Mouse (Mus musculus): Measurements from ENCODE around the gene Rergl.

Rergl gene

DNA sequence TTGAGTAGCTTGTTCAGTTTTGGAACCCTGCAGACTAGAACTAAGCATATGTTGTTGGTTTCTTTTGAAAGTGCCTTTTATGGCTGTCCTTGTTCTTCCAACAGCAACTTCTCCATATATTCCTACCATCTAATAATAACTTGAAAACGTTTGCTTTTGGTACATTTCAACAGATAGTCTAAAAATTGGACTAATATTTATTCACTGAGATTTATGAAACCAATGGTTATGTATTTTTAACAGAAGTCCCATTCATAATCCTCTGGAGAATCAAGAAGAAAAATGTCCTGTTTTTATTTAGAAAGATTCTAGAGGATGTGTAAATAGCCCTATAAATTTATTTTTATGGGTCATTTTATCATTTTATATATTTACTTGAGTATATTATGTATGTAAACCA is at the start of gene Rergl:
TSS of gene Rergl (minus strand) at position 101 of the 400 bp plus-strand sequence.
- DNase-seq (ENCODE audit: low spot score): no peak

DNA sequence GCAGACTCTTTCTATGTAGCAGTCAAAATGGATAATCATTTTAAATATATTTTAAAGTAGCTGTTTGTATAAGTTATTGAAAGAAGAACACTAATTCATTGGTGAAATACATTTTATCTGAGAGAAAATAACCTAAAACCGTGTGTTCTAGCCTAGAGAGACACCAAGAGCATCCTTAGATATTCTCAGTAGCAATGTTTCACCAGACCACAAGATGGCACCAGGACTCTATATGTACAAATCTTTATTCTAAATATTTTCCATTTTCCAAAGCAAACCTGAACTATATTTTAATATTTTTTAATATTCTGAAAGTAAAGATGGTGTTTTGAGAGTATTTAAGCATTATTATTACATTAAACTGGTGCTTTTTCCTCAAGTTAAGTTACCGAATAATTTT is 36.7 kb upstream of the Rergl start:
- no peak for DNase-seq (ENCODE audit: low spot score)

DNA sequence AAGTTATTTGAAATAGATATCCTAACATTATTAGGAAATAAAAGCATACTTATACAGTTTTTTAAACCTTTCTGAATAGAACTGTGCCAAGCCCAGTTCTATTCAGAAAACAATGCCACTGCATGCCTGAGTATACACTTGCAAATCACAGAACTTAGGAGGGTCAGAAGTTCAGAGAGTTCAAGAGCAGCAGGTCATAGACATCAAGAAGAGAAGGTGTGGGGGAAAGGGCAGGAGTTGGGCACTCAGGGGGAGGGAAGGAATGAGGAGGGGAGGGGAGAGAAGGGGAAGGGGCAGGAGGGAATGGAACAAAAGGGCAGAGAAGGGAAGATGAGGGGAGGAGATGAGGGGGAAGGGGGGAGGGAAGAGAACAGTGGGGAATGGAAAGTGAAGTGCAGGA is 23.6 kb upstream of the Rergl start:
- no peak for DNase-seq (ENCODE audit: low spot score)

DNA sequence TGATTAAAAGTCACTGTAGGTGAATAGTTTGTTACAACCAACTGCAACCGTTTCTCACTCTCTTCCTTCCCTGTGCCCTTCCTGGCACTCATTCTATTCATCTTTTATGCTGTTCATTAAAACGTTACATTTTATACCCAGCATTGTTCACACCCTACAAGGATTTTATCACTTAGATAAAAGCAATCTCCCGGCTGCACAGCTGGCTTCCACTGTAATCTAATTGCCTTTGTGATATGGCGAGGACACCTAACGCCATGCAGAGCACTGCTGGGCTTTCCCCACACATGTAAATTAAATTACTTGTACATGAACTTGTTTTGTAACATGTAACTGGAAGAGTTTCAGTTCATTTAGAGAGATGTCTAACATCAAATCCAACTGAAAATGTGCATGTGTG is 22.5 kb upstream of the Rergl start:
- no peak for DNase-seq (ENCODE audit: low spot score)

DNA sequence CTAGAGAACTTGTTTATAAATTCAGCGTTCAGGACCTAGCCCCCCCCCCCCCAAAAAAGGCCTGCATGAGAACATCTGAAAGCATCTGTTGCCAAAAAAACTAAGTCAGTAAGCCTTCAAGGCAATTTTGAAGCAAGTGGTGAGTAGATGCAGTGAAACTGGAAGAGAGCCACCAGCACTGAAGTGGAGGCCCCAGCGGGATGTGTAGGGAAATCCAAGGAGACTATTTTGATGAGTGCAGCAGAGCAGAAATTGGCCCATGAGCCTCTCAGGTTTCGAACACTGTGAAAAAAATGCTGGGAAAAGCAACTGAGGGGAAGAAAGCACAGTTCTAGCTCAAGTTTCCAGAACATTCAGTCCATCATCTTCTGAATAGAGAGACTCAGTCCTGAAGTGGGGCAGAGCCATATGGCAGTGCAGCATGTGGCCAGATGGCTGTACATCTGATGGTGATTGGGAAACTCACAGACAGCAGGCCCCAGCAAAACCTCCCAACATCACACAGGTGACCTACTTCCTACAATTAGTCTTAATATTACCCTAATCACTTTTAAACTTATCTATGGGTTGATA is 13.2 kb upstream of the Rergl start:
- no peak for DNase-seq (ENCODE audit: low spot score)

DNA sequence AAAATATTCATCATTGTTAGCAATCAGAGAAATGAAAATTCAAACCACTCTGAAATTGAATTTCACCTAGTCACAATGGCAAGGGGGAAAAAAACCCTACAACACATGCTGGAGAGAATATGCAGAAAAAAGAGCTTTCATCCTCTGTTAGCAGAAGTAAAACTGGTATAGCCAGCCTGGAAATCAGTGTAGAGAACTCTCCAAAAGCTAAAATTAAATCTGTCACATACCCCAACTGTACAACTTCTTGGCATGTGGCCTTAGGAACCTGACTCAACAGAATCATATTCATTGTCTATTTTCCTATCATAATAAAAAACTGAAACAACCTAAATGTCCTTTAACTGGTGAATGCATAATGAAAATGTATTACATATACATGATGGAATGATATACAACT is 22.0 kb downstream of the Rergl start:
- no peak for DNase-seq (ENCODE audit: low spot score)

DNA sequence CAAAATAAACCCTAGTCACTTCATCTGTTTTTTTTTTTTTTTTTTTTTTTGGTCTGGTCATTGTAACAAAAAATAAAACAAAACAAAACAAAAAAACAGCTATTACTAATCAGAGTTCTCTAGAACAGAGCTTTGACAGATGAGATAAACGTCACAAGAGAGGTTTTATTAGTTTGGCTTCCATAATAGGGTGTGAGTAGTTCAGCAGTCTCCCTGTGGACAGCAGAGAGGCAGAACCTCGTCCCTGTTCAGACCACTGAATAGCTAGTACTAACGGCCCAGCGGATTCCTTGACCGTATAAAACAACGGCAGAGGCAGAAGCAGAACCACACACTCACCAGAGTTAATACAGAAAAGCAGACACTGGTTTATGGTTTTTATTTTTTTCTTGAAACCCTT is 36.8 kb downstream of the Rergl start:
- no peak for DNase-seq (ENCODE audit: low spot score)

DNA sequence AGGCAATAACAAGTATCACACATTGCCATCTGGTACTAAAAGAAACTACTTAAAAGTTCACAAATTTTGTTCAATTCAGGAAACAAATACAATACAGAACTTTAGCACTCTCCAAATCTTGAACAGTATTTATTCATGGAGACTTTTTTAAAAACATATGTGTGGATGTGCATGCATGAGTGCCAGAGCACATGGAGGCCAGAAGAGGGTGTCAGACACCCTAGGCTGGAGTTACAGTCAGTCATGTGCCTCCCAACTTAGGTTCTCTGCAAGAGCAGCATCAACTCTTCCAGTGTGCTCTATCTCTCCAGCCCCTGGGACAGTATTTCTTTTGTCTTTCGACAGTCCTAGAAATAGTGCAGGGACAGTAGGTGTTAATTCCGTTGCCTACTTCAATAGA is 37.5 kb downstream of the Rergl start:
- DNase-seq (ENCODE audit: low spot score): no peak

DNA sequence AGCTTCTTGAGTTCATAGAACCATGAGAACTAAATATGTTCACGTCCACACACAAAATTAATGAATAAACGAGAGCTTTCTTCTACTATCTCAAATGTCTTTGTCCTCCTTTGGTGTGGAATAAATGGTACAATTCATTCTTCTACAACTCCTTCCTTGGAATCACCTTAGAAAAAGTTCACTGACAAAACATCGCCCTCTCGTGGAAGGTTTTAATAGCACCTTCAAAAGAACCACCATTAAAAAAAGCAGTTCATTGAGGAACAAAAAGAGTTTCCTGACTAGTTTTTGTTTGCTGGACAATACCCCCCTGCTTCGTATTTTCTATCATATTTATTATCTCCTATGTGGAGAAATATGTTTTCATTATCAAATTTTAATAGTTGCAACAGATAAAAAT is 40.7 kb downstream of the Rergl start:
- no peak for DNase-seq (ENCODE audit: low spot score)

DNA sequence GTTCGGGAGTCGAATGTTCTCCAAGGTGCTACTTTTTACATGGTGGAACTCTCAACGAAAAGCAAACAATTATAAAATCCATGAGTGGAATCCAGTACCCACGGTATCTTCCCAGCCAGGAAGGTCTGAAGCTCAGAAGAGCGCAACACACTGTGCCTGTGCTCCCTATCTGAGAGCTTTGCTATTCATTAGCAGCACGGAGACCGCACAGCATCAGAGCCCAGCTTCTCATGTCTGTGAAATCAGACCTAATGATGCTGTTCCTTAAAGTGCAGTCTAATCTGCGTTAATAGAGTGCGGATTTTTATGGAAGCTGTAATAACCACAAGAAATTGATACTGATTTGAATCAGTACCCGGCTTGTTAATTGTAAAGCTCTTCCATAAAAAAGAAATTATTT is 41.3 kb downstream of the Rergl start:
- no peak for DNase-seq (ENCODE audit: low spot score)

DNA sequence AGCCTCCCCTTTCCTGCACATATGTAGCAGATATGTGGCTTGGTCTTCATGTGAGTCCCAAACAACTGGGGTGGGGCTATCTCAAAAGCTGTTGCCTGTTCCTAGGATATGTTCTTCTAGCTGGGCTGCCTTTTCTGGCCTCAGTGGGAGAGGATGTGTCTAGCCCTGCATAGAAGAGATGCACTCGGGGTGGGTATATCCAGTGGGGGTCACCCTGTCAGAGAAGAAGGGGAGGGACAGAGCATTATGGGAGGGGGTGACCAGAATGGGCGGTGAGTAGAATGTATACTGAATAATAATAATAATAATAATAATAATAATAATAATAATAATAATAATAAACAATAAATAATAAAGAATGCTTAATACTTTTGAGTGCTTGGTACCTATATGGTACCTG is 57.8 kb downstream of the Rergl start:
- DNase-seq (ENCODE audit: low spot score): no peak
